Mouse (Mus musculus): Measurements from ENCODE around the gene Dazap1. TPM values are rescaled to one million over a fixed set of nuclear protein-coding genes. Genes with fewer than 3 reads are reported as not detected.

The Dazap1 gene
- total RNA-seq, 2 experiments from 2014 or later = 30.0 to 40.4 TPM

DNA sequence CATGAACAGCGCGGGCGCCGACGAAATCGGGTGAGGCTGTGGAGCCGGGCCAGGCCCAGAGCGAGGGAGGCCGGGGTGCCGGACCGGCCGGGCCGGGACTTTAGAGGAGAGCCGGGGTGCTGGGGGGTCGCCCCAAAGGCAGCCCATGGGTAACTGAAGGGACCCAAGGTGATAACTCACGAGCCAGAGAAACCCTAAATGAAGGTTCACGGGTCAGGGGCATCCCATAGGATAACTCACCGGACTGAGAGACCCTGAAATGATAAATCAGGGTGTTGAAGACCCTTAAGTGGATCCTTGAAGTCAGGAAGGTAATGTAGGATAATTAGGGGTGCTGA is 3.8 kb downstream of the Dazap1 start:
- DNase-seq = no peak
- intact Hi-C loops (cut with DNase I) = no loop called here

DNA sequence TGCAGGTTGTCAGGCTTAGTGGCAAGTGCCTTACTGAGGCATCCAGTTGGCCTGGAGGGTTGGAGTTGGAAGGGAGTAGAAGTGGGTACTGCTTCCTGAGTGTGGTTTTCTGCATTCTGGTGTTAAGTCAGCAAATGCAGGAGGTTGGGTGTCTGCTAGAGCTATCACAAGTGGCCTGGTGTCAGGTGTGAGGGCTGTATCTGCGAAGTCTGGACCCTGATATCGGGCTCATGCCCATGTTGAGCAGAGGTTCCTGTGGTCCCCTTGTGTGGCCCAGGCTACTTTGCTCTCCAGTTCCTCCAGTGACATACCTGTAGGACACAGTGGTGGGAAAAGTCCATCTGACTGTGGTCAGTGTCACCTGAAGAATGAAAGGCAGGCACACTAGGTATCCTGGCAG is 8.8 kb downstream of the Dazap1 start:
- intact Hi-C loops (cut with DNase I) = no loop called here
- DNase-seq = no peak

DNA sequence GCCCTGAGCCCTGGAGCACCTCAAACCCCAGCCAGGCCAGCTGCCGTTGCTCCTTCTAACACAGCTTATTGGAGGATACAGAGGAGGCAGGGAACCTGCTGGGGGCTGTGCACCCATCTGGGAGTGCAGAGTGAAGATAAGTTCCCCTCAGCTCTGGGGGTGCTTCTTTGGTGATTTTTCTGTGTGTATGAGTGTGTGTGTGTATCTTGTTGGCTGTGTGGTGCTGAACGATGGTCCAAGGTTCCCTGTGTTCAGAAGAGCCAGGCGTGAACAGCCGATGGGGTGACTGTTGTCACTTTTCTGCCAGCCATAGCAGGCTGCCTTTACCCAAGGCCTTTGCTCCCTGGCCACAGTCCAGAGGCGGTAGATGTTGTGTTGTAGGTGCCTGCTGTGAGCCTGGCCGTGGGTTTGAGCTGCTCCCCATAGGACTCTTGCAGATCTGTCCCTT is 9.5 kb downstream of the Dazap1 start:
- peak in 1 of 2 experiments; percentile 12 for DNase-seq
- intact Hi-C loops (cut with DNase I) = no loop called here

DNA sequence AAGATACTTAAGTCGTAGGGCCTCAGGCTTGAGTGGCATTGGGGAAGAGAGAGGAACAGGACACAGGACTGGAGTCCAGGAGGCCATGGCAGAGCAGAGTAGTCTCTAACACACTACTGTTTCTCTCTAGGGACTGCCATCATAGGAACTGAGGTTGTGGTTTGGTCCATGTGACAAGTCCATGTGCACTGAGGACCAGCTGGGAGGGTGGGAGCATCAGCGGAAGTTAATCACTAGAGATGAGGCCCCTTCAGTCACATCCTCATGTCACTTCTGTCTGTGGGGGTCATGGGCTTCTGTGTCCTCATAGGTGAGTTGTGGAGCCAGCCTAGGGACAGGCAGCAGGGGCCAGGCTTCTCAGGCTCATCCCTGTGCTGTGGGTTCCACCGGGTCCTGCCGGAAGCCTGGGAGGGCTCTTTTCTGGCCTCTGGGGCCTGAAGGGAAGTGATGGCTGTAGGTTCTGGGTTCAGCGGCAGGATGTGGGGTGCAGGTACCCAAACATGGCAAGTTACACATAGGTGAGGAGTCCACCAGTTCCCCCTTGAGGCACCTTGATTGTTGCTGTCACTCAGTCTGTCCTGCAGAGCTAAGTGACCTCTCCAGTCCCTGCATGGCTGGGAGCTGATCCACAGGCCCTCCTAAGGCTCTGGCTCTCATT is 10.0 kb downstream of the Dazap1 start:
- intact Hi-C loops (cut with DNase I) = no loop called here
- peak in 1 of 2 experiments; percentile 14 for DNase-seq

DNA sequence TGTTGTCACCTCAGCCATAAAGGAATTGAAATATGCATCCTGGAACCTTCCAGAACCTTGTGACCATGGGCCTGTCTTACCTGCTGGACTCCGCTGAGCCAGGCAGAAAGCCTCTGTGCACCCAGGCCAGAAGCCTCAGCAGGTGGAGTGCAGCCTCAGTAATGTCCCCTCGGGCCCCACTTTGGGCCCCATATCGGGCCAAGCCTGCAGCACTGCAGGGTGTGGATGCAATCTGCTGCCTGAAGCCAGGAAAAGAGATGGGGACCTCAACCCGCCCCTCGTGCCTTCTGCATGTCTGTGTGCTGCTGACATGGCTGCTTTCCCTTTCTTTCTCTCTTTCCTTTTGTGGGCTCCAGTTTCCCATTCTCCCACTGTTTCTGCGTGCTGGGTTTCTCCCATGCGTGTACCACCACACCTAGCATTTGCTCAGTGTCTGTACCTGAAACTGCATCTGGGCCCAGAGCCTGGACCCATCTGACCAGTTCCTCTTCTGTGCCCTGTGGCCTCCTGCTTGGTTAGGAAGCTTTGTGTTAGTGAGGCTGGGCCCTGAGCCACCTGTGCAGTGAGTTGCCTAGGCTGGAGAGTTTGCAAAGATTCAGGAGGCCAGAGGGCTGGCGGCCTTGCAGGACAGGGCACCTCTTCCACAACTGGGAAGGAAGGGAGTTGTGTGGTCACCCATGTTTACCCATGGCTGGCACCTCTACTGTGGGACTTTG is 10.7 kb downstream of the Dazap1 start:
- DNase-seq = peak in 1 of 2 experiments; percentile 14
- intact Hi-C loops (cut with DNase I) = no loop called here

DNA sequence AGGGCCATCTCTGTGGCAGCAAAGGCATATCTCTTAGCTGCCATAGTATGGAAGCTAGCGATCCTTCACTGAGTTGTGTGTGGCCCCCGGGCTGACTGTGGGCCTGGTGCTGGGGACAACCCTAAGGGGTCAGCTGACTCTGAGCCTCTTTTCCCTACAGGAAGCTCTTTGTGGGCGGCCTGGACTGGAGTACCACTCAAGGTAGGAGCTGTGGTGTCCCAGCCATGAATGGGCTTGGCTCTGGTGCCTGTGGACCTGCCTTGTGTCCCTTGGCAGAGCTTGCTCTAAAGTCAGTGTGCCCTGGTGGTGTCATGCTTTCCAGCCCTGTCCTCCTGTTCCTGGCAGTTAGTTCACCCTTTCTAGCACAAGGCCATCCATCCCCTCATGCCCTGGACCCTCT is 12.6 kb downstream of the Dazap1 start:
- DNase-seq = no peak
- intact Hi-C loops (cut with DNase I) = no loop called here

DNA sequence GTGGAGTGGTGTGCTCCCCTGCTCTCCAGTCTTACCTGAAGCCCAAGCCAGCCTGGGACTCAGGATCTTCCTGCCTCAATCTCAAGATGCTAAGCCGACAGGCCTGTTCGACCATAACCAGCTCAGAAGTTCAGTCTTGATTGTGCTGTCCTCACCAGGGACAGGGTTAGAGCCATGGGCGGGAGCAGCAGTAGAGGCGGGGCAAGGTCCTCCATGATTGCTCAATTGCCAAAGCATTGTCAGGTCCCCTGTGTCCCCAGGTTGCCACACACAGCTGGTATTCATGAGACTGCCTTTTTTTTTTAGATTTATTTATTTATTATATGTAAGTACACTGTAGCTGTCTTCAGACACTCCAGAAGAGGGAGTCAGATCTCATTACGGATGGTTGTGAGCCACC is 15.0 kb downstream of the Dazap1 start:
- intact Hi-C loops (cut with DNase I) = no loop called here
- DNase-seq = no peak

DNA sequence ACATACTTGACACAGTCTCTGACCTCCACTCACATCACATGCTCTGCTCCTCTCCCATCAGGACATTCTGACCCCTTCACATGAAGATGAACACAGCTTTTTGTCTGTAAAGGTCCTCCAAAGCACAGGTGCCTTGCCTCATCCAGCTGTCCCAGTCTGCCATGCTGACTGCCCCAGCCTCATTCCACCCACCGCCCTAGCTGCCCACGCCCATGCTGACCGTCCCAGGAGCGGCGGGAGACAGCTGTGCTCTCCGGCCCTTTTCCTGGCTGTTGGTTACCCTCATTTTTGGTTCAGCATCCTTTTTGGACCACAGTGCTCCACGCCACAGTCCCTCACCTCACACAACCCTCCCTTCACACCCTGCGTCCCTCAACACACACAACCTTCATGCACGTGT is 17.1 kb downstream of the Dazap1 start:
- intact Hi-C loops (cut with DNase I) = no loop called here
- DNase-seq = no peak

DNA sequence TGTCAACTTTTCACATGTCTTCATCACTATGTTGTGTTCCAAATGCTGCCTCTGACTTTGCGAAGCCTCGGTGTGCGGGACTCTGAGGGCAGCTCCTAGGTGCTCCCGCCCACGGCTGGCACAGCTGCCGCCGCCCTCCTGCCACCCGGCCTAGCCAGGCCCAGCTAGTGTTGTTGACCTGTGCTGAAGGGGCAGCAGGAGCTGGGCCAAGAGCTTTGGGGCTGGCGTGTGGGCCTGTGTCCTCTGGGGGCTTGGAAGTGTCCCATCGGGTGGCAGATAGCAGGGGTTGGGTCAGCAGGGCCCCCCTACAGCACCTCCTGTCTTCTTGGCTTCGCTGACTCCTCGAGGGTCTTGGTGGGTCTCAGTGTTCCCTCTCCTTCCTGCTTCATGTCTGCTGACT is 18.0 kb downstream of the Dazap1 start:
- intact Hi-C loops (cut with DNase I) = no loop called here
- DNase-seq = no peak

DNA sequence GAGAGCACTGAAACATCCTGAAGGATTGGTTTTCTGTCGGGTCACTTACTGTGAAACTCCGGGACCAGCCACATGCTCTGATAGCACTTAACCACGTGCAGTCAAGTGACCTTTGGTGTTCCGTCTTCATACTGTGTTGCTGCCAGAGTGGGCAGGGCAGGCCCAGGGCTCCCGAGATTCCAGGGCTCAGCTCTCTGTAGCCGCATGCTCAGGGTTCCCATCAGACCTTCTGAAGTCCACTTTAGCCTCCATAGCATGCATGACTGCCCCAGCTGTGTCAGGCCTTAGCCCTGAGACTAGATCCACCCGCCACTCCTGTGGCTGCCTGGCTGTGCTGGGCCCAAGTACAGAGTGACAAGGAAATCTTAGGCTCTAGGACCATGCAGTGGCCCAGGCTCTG is 20.0 kb downstream of the Dazap1 start:
- no peak for DNase-seq
- intact Hi-C loops (cut with DNase I) = no loop called here

DNA sequence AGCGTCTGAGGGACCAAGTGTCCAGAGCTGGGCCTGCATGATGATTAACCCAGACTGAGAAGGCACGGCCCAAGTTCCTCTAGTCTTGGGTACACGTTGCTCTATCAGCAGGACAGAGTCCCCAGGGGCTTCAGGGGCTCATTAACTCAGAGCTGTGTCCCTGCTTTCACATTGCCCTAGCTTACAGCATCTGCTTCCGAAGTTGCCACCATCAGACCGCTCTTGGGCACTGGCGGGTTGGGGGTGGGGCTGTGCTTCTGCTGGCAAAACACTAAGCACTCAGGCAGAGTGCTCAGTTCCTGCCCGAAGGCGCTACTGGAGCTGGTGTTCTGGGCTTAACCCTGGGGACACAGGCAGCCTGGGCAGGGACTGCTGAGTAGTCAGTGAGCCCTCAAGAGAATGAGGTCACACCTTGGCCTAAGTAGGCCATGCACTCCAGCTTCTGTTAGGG is 20.7 kb downstream of the Dazap1 start:
- no peak for DNase-seq
- intact Hi-C loops (cut with DNase I) = no loop called here

DNA sequence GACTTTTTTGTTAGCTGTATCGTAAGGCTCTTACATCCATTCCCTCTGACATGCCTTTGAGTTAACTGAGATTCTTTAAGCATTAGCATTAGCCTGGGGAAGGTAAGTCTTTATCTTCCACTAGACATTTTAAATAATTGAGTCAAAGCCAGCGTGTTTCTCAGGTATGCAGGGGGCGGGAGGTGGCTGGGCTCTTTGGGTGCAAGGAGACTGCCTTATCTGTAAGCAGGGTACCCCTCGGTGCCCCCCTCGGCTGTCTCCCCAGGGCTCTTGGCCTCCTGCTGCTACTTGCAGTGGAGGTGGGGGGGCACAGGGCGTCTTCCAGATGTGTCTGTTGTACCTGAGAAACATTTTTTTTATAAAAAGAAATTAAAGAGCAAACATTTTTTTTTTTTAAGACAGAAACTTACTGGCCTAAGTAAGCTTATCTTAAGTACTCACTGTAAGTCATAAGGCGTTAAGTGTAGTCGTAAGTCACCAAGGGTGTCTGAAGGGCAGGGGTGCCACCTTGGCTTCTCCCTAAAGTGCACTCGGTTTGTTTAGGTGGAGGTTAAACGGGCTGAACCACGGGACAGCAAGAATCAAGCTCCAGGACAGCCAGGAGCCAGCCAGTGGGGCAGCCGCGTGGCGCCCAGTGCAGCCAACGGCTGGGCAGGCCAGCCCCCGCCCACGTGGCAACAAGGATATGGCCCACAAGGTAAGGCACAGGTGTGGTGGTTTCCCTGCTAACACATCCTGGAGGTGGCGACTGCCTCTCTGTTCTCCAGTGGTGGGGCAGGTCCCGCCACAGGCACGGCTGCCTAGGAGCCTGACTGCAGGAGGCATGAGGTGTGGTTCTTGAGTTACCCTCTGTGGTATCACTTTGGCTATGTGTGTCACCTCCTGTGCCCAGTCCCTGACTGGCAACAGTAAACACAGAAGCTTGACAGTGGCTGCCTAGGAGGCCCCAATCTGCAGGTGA is 21.5 kb downstream of the Dazap1 start:
- intact Hi-C loops (cut with DNase I) = no loop called here
- no peak for DNase-seq

DNA sequence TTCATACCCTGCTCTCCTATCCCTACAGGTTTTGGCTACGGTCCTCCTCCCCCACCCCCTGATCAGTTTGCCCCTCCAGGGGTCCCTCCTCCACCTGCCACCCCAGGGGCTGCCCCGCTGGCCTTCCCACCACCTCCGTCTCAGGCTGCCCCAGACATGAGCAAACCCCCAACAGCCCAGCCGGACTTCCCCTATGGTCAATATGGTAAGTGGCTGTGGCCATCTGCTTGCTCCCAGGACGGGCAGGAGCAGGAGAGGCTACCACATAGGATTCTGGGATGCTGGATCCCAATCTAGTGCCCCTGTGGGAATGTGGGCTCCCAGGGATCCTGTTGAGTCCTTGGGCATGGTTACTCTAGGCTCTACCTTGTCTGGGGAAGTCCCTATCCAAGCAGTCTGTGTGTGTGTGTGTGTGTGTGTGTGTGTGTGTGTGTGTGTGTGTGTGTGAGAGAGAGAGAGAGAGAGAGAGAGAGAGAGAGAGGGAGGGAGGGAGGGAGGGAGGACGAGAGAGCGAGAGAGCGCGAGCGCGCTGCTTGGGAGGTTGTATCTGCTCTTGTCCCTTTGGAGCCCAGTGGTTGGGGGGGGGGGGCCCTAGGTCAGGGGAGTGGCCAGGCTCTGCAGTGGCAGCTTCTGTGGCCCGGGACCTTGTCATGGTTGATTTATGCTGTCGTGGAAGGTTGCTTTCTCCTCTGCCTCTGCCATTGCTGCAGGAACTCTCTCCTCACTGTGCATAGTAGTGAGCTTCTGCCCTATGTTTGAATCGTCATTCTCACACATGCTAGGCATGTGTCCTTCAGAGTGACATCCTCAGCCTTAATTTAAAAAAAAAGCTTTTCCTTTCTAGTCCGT is 24.2 kb downstream of the Dazap1 start:
- intact Hi-C loops (cut with DNase I) = no loop called here

DNA sequence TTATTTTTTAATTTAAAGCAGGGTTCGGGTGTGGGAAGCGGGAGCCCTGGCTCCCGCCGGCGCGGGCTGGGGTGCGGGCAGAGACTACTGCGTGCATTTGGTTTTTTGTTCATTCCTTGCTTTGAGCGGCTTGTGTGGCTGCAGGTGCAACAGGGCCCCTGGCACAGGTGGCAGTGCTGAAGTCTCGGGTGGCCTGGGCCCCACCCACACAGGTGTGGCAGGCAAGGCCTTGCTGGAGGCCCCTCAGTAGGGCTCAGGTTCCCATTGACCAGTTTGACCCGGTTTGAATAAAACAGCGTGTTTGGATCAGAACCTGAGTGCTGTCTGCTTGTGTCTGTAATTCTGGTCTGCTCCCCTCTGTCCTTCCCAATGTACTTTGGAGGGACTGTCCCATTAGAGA is 26.8 kb downstream of the Dazap1 start:
- intact Hi-C loops (cut with DNase I) = no loop called here
- DNase-seq = no peak

More for the DNA sequence above, 24.2 kb downstream of the Dazap1 start:
- no peak for DNase-seq

DNA sequence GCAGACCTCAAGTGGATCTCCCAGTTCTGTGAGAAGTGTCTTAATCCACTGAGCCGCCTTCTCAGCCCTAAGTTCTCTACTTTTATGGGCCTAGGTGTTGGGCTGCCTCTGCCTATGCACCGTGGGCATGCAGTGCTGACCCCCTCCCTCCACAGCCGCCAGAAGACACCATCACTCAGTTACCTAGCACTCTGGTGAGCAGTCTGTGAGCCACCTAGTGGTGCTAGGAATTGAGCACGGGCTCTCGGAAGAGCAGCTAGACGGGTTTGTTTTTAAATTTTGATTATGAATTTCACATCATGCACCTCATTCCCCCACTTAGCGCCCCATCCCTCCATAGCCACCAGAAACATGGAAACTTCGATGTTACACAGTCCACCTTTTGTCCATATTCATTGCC is 27.4 kb downstream of the Dazap1 start:
- no peak for DNase-seq

DNA sequence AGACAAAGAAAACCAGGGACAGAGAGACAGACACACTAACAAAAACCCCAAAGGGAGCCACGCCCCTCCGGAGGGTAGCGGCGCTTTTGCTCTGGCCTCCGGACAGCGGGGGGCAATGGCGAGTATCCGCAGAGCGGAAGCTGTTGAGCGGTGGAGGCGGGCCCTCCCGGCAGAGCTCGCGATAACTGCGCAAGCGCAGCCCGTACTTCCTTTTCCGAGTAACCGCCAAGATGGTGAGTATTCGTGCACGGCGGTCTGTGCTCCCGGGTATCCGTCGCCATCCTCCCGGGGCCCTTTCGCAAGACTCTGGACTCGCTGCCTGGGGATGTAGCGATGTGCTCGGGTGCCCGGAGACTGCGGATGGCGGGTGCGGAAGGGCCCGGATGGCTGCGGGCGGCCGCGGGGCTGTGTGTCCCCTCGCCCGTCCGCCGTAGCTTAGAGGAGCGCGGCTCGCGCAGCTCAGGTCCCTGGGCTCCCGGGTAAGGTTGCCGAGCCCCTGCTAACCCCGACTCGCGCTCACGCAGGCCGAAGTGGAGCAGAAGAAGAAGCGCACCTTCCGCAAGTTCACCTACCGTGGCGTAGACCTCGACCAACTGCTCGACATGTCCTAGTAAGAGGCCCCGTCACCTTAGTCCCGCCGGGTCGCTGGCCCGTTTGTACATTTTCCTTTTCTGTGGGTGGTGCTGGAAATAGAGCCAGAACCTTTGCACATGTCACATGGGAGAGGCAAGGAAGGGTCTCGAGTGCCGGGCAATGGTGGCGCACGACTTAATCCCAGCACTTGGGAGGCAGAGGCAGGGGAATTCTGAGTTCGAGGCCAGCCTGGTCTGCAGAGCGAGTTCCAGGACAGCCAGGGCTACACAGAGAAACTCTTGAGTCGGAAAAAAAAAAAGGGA is 31.2 kb downstream of the Dazap1 start, which contains the start of gene Rps15:
Gene Rps15 (plus strand): TSS at position 203 of the 896 bp plus-strand sequence.
- intact Hi-C loops (cut with DNase I) = no loop called here
- peak; percentile 89 to 92 for DNase-seq

More for the DNA sequence above, 27.4 kb downstream of the Dazap1 start:
- intact Hi-C loops (cut with DNase I) = no loop called here

DNA sequence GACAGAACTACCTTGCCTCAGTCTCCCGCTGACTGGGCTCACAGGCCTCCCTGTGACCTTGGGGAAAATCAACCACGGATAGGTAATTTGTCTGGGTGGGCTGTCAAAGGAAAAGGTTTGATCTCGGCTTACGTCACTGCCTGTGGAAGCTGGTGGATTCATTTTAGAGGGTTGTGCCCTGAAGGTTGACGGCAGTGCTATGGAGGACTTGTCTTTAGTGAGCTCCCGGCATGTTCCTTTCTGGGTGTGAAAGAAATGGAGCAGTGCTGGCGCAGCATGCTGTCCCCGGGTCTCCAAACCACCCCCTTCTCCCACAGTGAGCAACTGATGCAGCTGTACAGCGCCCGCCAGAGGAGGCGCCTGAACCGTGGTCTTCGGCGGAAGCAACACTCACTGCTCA is 32.0 kb downstream of the Dazap1 start:
- intact Hi-C loops (cut with DNase I) = no loop called here
- DNase-seq = no peak

DNA sequence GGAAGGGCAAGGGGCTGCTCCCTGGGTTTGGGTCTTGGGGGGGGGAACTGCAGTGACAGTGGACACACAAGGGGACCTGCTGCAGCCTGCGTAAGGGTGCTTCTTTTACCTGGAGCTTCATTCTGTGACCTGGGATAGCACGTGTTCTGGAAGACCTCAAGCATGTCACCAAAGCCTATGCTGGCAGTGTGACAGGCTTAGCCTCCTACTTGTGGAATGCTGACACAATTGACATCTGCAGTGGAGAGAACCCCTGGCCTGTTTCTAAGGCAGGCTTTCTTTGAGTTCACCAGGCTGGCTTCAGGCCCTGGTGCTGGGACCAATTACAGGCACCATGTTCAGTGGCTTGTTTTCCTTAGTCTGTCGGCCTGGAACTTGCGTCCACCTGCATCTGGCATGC is 33.0 kb downstream of the Dazap1 start:
- intact Hi-C loops (cut with DNase I) = no loop called here
- no peak for DNase-seq

DNA sequence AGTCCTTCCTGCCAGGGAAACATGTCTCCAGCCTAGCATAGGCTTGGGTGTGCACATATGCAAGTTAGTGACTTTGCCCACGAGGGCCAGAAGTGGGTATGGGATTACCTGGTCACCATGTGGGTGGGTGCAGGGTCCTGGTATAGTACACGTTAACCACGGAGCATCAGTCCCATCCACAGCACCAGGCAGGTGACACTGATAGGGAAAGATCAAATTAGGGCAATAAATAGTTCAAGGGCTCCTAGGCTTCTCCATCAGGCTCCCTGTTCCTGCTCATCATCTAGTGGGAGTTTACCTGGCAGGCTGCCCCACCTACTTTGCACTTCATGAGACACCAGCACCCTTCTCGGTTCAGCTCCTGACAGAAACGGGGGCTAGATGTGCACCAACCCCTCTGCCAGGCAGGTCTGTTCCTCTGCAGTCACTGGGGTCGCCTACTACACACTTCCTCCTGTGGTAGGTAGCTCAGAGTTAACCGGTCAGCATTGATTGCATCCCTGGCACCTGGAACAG is 33.6 kb downstream of the Dazap1 start:
- intact Hi-C loops (cut with DNase I) = loop anchor here (1.0 kb wide), 2 partner anchors 54 to 79 kb away; no protein-coding TSS in a partner anchor
- no peak for DNase-seq
